8 mouse cellular contexts compared by ENCODE assay signal in genomic region chr5:135063629-135064381, GRCm38 (mm10). TPM values are rescaled to one million over a fixed set of nuclear protein-coding genes. Genes with fewer than 3 reads are reported as not detected.
DNase-seq lines count a peak whose midpoint lies in the region; ATAC-seq and TF ChIP-seq lines count a peak whose summit lies in the region.

Gene Dnajc30 (plus strand): TSS chr5:135064202.

- no peak within 1 kb of the TSS for H3K27ac ChIP-seq in heart, embryonic 12.5 days (ENCODE audit: poor library complexity, severe bottlenecking)
- H3K27ac ChIP-seq in kidney, postnatal 0 days, result peak within 1 kb of the TSS; percentile 72
- H3K27ac ChIP-seq in liver, embryonic 11.5 days (ENCODE audit: low read depth, low read length), result peak within 1 kb of the TSS; percentile 54; the same call in 1 of the 2 replicates
- H3K27ac ChIP-seq in stomach, embryonic 14.5 days (ENCODE audit: low read length), result peak within 1 kb of the TSS; percentile 27; the same call in 1 of the 2 replicates

- H3K27me3 ChIP-seq in heart, embryonic 12.5 days (replicated peaks), result no peaks in the 10 kb centered on the region
- H3K27me3 ChIP-seq in kidney, postnatal 0 days (ENCODE audit: insufficient read depth, low read length), result no peaks in the 10 kb centered on the region
- H3K27me3 ChIP-seq in liver, embryonic 11.5 days (replicated peaks; ENCODE audit: control insufficient read depth, insufficient read depth, low read length), result no peaks in the 10 kb centered on the region
- no peaks in the 10 kb centered on the region for H3K27me3 ChIP-seq in stomach, embryonic 14.5 days (ENCODE audit: control insufficient read depth, insufficient read depth, low read length)

- ATAC-seq in erythroid progenitor cell, adult 5-6 weeks (replicated peaks; ENCODE audit: low FRiP score, poor library complexity, severe bottlenecking), result peak; percentile 97
- peak; percentile 98 for ATAC-seq in heart, embryonic 12.5 days (ENCODE audit: insufficient number of reproducible peaks, low FRiP score)
- ATAC-seq in kidney, postnatal 0 days (replicated peaks; ENCODE audit: low FRiP score, low read depth), result peak; percentile 96
- ATAC-seq in liver, embryonic 11.5 days (replicated peaks; ENCODE audit: low FRiP score), result peak; percentile 96
- ATAC-seq in stomach, embryonic 14.5 days (ENCODE audit: insufficient number of reproducible peaks, insufficient read depth, low FRiP score, low read depth), result peak; percentile 97

- H3K4me2 ChIP-seq in heart, embryonic 12.5 days, result peak within 1 kb of the TSS; percentile 94
- H3K4me2 ChIP-seq in kidney, postnatal 0 days (ENCODE audit: low read length), result peak within 1 kb of the TSS; percentile 84
- H3K4me2 ChIP-seq in liver, embryonic 11.5 days, result peak within 1 kb of the TSS; percentile 96
- H3K4me2 ChIP-seq in stomach, embryonic 14.5 days (replicated peaks; ENCODE audit: low read depth, low read length), result peak within 1 kb of the TSS; percentile 70

- no peaks in the 10 kb centered on the region for H3K9me3 ChIP-seq in heart, embryonic 12.5 days (replicated peaks)
- no peaks in the 10 kb centered on the region for H3K9me3 ChIP-seq in kidney, postnatal 0 days (replicated peaks; ENCODE audit: low read length)
- H3K9me3 ChIP-seq in liver, embryonic 11.5 days (ENCODE audit: control insufficient read depth, low read length), result no peaks in the 10 kb centered on the region
- H3K9me3 ChIP-seq in stomach, embryonic 14.5 days (ENCODE audit: control insufficient read depth, low read depth, low read length), result no peaks in the 10 kb centered on the region

- H3K4me3 ChIP-seq in heart, embryonic 12.5 days, result peak within 1 kb of the TSS; percentile 94
- H3K4me3 ChIP-seq in kidney, postnatal 0 days (replicated peaks; ENCODE audit: low read depth, low read length), result peak within 1 kb of the TSS; percentile 93
- H3K4me3 ChIP-seq in liver, embryonic 11.5 days (ENCODE audit: low read depth, low read length), result peak within 1 kb of the TSS; percentile 76
- peak within 1 kb of the TSS; percentile 97 for H3K4me3 ChIP-seq in stomach, embryonic 14.5 days (ENCODE audit: low read depth, low read length)

- peaks cover 21% of the 10 kb centered on the region for H3K4me1 ChIP-seq in heart, embryonic 12.5 days (replicated peaks)
- H3K4me1 ChIP-seq in kidney, postnatal 0 days (replicated peaks; ENCODE audit: insufficient read depth, low read length), result peaks cover 13% of the 10 kb centered on the region; the same call in 1 of the 2 replicates
- peaks cover 7% of the 10 kb centered on the region for H3K4me1 ChIP-seq in liver, embryonic 11.5 days (replicated peaks; ENCODE audit: control insufficient read depth, insufficient read depth, low read length)
- peaks cover 12% of the 10 kb centered on the region; the same call in 1 of the 2 replicates for H3K4me1 ChIP-seq in stomach, embryonic 14.5 days (ENCODE audit: control insufficient read depth, insufficient read depth, low read length)

- peak within 1 kb of the TSS; percentile 91 for H3K9ac ChIP-seq in heart, embryonic 12.5 days
- H3K9ac ChIP-seq in kidney, postnatal 0 days (ENCODE audit: low read depth, low read length), result peak within 1 kb of the TSS; percentile 81
- peak within 1 kb of the TSS; percentile 85 for H3K9ac ChIP-seq in liver, embryonic 11.5 days (ENCODE audit: low read depth, low read length)
- H3K9ac ChIP-seq in stomach, embryonic 14.5 days (replicated peaks; ENCODE audit: low read depth, low read length), result peak within 1 kb of the TSS; percentile 82

- no peak for TF ChIP-seq CTCF in kidney, postnatal 0 days (IDR thresholded peaks at IDR 0.05; ENCODE audit: low read depth)

- H3K36me3 ChIP-seq in heart, embryonic 12.5 days, result peaks cover 59% of the 10 kb centered on the region
- H3K36me3 ChIP-seq in kidney, postnatal 0 days (ENCODE audit: insufficient read depth, low read length), result 0 out of 2 replicates have a peak, but pooled peaks cover 15% of the 10 kb centered on the region
- H3K36me3 ChIP-seq in liver, embryonic 11.5 days (ENCODE audit: control insufficient read depth, insufficient read depth, low read length), result peaks cover 34% of the 10 kb centered on the region
- peaks cover 22% of the 10 kb centered on the region for H3K36me3 ChIP-seq in stomach, embryonic 14.5 days (ENCODE audit: control insufficient read depth, insufficient read depth, low read length)

- peak; percentile 98 for DNase-seq in CD4-positive helper T cell, adult 2 months (ENCODE audit: low read depth, low spot score)
- DNase-seq in brain, embryonic 18.5 days (ENCODE audit: low read depth, low spot score), result peak; percentile 93
- peak; percentile 99 for DNase-seq in kidney, postnatal 0 days (ENCODE audit: low spot score)
- DNase-seq in liver, embryonic 11.5 days (ENCODE audit: low spot score), result peak; percentile 96
- peak; percentile 98 for DNase-seq in naive thymus-derived CD4-positive, alpha-beta T cell, adult 2 months (ENCODE audit: low read depth)

- WGBS in heart, embryonic 12.5 days, result under 1% methylated on average over 52 of the region's 52 CpGs
- under 1% methylated on average over 52 of the region's 52 CpGs for WGBS in kidney, postnatal 0 days
- WGBS in liver, embryonic 11.5 days, result under 1% methylated on average over 52 of the region's 52 CpGs
- WGBS in stomach, embryonic 14.5 days, result under 1% methylated on average over 52 of the region's 52 CpGs

RNA-seq across cellular contexts. Expression of gene Dnajc30, which starts in this region (rescaled TPM):
- total RNA-seq in erythroid progenitor cell, adult 5-6 weeks (2015; ENCODE audit: low replicate concordance), result 6.5 and 21.0 TPM in 2 replicates
- total RNA-seq in erythroid progenitor cell, adult 5-6 weeks (2017; ENCODE audit: low replicate concordance), result 2.3 and 3.4 TPM in 2 replicates
- polyA plus RNA-seq in heart, embryonic 12.5 days (2016; fragmentation: Nextera tagmentation; extraction: Ambion mirVana), result 25.0 and 28.4 TPM in 2 replicates
- 42.4 and 42.6 TPM in 2 replicates for polyA plus RNA-seq in kidney, postnatal 0 days (2015; fragmentation: Nextera tagmentation; extraction: Ambion mirVana)
- polyA plus RNA-seq in liver, embryonic 11.5 days (2014; fragmentation: Nextera tagmentation; extraction: Ambion mirVana), result 25.1 and 27.2 TPM in 2 replicates
- polyA plus RNA-seq in stomach, embryonic 14.5 days (2014; fragmentation: Nextera tagmentation; extraction: Ambion mirVana), result 34.8 and 34.9 TPM in 2 replicates
